Mouse (Mus musculus): Measurements from ENCODE around the gene Kif24.
"Not testable (repeated sequence)": the region's sequence is repeated elsewhere in the genome, so short reads cannot be mapped to it uniquely, and the experiment has no call there.

Kif24 gene

DNA sequence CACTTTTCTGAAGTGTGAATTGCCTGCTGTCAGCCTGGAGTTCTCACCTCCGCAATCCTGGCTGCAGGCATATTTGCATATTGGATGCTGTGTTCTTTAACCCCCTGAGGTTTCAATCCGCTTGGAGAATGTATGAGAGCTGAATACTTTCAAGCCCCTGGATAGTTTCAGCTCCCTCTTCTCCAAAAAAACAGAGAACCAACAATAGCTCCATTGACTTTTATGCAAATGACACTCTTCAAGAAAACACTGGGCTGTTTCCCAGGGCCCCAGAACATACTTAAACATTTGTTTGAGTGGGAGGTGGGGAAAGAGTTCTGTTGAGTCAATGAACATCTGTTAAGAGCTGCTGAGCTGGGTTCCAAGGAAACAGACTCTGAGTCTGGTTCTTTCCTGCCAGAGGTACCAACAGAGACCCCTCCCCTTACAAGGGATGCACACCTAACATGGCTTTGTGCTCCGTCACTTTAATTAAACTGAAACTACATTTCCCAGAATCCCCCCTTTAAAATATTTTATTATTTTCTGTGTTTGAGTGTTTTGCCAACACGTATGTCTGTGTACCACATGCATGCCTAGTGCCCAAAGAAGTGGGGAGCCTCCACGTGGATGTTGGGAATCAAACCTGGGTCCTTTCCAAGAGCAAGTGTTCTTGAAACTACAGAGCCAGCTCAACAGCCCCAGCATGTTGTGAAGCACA, 6.1 kb upstream of the Kif24 start:
- ChIA-PET POLR2A (interaction anchor here in 1 of 4 experiments (1.1 to 1.8 kb wide), 4 partner anchors 9 to 241 kb away, joined by 3 to 5 read pairs (median 4); partner anchors contain the start of gene AI464131), CTCF (interaction anchor here in 3 of 4 experiments (0.5 to 4.5 kb wide), 8 partner anchors 9 to 237 kb away, joined by 3 to 74 read pairs (median 4); partner anchors contain the start of gene AI464131 (in 1 of the 3))

GRCm38 (mm10) chr4:41470051-41470683, 5.5 kb upstream of the Kif24 start:
- CTCF ChIA-PET = interaction anchor here in 3 of 4 experiments (0.5 to 4.5 kb wide), 8 partner anchors 28 to 237 kb away, joined by 4 to 74 read pairs (median 12); partner anchors contain the start of gene AI464131 (in 1 of the 3)
- POLR2A ChIA-PET = interaction anchor here in 1 of 4 experiments (1.2 to 1.4 kb wide), 2 partner anchors 9 to 242 kb away, joined by 3 to 5 read pairs; no protein-coding TSS in a partner anchor

- ChIA-PET CTCF (interaction anchor here (0.6 to 4.5 kb wide), 46 partner anchors 9 to 418 kb away, joined by 3 to 74 read pairs (median 5); partner anchors contain the start of genes Dnaic1 (in 3 of the 4), AI464131 (in 2 of the 4), Fam219a (in 2 of the 4) and Cntfr (in 1 of the 4)), POLR2A (interaction anchor here (0.7 to 1.6 kb wide), 21 partner anchors 10 to 929 kb away, joined by 3 to 6 read pairs (median 4); partner anchors contain the start of gene AI464131 (in 1 of the 4))
Observed at GRCm38 (mm10) chr4:41469199-41469598, 4.5 kb upstream of the Kif24 start.

DNA sequence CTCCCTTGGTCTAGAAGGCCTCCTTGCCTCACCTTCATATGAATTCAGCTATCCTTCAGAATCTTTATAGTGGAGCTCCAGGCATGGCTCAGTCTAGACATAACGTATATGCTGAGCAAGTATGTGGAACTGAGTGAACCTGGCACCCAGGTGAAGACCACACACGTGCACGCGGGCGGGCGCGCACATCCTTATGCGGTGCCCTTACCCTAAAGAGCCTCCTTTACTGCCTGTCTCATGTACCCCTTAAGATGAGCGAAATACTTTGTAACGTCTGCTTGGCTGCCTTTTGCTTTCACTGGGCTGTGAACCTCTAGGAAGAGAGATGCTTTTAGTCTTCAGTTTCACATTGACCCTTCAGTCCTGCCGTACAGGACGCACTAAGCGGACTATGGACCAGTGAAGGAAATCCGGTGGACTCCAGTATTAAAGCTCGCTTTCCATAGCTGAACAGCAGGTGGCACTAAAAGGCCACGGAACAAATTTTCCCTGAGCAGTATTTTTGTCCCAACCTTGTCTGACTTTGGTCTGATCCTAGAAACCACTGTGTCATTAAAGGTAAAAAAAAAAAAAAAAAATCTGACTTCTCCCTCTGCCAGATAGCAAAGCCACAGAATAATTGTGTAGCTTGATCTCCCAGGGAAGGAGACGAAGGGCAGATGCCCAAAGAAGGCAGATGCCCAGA, 3.9 kb upstream of the Kif24 start:
- CTCF ChIA-PET = interaction anchor here (0.6 to 4.5 kb wide), 58 partner anchors 8 to 1712 kb away, joined by 3 to 74 read pairs (median 4); partner anchors contain the start of genes Dnaic1 (in 3 of the 4), AI464131 (in 2 of the 4), Fam219a (in 2 of the 4) and Cntfr (in 1 of the 4)
- POLR2A ChIA-PET = interaction anchor here (0.7 to 1.6 kb wide), 20 partner anchors 10 to 272 kb away, joined by 3 to 6 read pairs (median 4); no protein-coding TSS in a partner anchor

- ChIA-PET POLR2A (interaction anchor here in 3 of 4 experiments (0.6 to 2.3 kb wide), 41 partner anchors 11 to 740 kb away, joined by 3 to 16 read pairs (median 4); partner anchors contain the start of genes AI464131 (in 3 of the 3), Aqp3 (in 1 of the 3), Dcaf12 (in 1 of the 3) and Dnaic1 (in 1 of the 3)), CTCF (interaction anchor here in 3 of 4 experiments (0.9 to 2.3 kb wide), 11 partner anchors 14 to 249 kb away, joined by 3 to 15 read pairs (median 6); partner anchors contain the start of genes Rpp25l (in 2 of the 3), AI464131 (in 1 of the 3), Dnaic1 (in 1 of the 3) and Fam219a (in 1 of the 3))
Observed at GRCm38 (mm10) chr4:41465287-41465665, 589 bp upstream of the Kif24 start.

GRCm38 (mm10) chr4:41463051-41463738, 1.5 kb downstream of the Kif24 start:
- CTCF ChIA-PET = not testable (repeated sequence)
- POLR2A ChIA-PET = interaction anchor here in 2 of 4 experiments (1.2 to 2.7 kb wide), 6 partner anchors 11 to 41 kb away, joined by 3 to 17 read pairs (median 6); no protein-coding TSS in a partner anchor

DNA sequence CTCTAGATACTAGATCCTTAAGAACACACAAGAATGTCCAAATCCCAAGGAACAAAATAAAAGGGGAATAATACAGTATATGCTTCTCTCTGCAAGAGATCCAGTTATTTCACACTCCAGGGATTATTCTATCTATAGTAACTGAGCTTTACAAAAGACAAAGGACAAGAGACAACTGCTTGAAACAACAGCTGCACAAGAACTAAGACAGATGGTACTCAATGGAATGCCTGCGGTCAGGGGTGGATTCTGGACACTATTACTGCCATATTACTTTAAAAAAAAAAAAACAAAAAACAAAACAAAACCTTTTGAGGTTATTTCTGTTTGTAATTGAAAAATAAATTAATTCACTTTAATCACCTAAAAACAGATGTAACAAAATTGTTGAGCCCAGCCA, 4.0 kb downstream of the Kif24 start:
- CTCF ChIA-PET = interaction anchor here in 1 of 4 experiments (0.7 kb wide), 1 partner anchor 8 kb away, joined by 3 read pairs; no protein-coding TSS in a partner anchor

GRCm38 (mm10) chr4:41447595-41447994, 17.1 kb downstream of the Kif24 start:
- CTCF ChIA-PET = no interaction called here
- POLR2A ChIA-PET = interaction anchor here in 1 of 4 experiments (0.9 to 1.8 kb wide), 2 partner anchors 17 to 18 kb away, joined by 3 to 8 read pairs; partner anchors contain the start of genes Kif24 and Nudt2

More for the DNA sequence above, 4.0 kb downstream of the Kif24 start:
- POLR2A ChIA-PET = interaction anchor here in 1 of 4 experiments (0.5 to 1.3 kb wide), 2 partner anchors 12 to 186 kb away, joined by 3 read pairs; no protein-coding TSS in a partner anchor

DNA sequence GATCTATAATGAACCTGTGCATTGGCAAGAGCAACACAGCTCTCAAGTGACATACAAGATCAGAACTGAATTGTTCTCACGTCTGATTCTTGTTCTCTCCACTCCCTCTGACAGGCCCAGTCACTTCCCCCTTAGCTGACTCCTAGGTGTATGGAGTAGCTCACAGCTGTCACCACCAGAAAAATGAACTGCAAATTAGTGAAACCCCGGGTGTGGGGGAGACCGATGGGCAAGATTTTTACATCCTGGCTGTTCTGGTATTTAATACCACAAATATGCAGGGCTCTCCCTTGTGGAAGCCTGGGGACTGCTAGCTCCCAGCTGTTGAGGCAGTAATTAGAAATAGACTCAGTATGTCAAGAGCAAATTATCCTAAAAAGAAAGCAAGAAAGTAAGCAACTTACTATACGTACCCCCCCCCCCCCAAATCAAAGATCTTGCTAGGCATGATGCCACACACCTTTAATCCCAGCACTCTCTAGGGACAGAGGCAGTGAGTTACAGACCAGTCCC, 21.8 kb downstream of the Kif24 start:
- ChIA-PET CTCF (interaction anchor here in 1 of 4 experiments (0.6 kb wide), 1 partner anchor 65 kb away, joined by 3 read pairs; no protein-coding TSS in a partner anchor), POLR2A (interaction anchor here in 2 of 4 experiments (0.6 to 1.3 kb wide), 4 partner anchors 47 to 331 kb away, joined by 3 to 4 read pairs (median 4); partner anchors contain the start of gene Ubap1 (in 1 of the 2))

DNA sequence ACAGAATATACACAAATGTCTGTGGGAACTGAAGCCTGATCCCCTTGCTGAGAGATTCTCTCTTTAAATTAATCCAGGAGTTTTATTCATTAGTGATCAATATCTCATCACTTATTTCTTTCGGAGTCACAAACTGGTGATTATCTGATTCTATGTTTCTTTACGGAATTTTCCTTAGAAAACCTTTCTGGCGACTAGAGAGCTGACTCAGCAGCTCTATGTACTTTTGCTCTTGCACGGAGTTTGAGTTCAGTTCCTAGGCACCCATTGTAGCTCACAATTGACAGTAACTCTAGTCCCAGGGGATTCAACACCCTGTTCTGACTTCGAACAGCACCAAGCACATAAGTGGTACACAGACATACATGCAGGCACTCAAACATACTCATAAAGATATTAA, 25.8 kb downstream of the Kif24 start:
- POLR2A ChIA-PET = interaction anchor here in 2 of 4 experiments (1.1 to 1.5 kb wide), 5 partner anchors 24 to 101 kb away, joined by 3 to 5 read pairs (median 3); partner anchors contain the start of genes AI464131 (in 1 of the 2), Kif24 (in 1 of the 2) and Nudt2 (in 1 of the 2)
- CTCF ChIA-PET = interaction anchor here in 2 of 4 experiments (0.6 to 0.7 kb wide), 2 partner anchors 46 to 190 kb away, joined by 3 read pairs; no protein-coding TSS in a partner anchor

DNA sequence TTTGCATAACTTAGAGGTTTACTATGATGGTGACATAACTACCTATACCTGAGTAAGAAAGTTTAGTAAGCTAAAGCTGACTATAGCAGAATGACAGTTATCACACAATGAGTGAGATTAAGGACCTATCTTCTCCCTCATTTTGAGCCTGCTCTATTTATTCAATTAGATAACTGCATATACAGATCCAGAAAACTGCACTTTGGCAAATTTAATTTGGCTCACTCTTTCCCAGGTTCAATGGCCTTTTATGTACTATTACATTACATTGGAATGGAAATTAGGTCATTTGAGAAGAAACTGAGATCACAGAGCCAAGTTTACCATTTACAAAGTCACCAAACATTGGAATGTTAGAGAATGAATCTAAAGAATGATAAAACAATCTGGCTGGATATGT, 47.7 kb downstream of the Kif24 start:
- CTCF ChIA-PET = interaction anchor here in 1 of 4 experiments (1.2 kb wide), 1 partner anchor 87 kb away, joined by 4 read pairs; no protein-coding TSS in a partner anchor

GRCm38 (mm10) chr4:41409341-41409740, 55.3 kb downstream of the Kif24 start:
- POLR2A ChIA-PET = interaction anchor here in 3 of 4 experiments (0.5 to 1.5 kb wide), 13 partner anchors 8 to 388 kb away, joined by 3 to 6 read pairs (median 3); partner anchors contain the start of genes Dnaic1 (in 1 of the 3), Fam219a (in 1 of the 3), Nudt2 (in 1 of the 3) and Ubap2 (in 1 of the 3)
- CTCF ChIA-PET = interaction anchor here in 2 of 4 experiments (0.5 to 1.6 kb wide), 3 partner anchors 19 to 1735 kb away, joined by 3 to 5 read pairs (median 3); no protein-coding TSS in a partner anchor

More for the DNA sequence above, 47.7 kb downstream of the Kif24 start:
- POLR2A ChIA-PET = no interaction called here

- CTCF ChIA-PET = no interaction called here
- POLR2A ChIA-PET = interaction anchor here in 1 of 4 experiments (1.3 to 1.4 kb wide), 2 partner anchors 49 to 283 kb away, joined by 3 to 4 read pairs; partner anchors contain the start of gene Nol6
Observed at GRCm38 (mm10) chr4:41407353-41407752, 57.3 kb downstream of the Kif24 start.

DNA sequence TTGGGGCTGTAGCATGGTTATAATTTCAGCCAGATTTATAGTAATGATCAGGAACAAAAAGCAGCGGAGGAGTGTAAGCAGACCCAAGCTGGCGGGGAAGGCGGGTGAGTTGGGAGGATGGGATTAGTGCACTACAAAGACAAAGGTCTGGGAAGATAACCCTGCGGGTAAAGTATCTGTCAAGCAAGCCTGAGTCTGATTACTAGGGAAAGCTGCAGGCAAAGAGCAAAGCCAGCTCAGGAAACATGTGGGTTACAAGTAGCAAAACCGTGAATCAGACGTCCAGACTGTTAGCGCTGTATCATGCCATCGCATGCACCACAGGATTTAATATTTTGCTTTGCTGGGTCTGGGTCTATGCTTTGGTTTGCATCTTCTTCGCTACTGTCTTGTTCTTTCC, 58.1 kb downstream of the Kif24 start:
- ChIA-PET POLR2A (interaction anchor here in 1 of 4 experiments (1.3 to 1.4 kb wide), 2 partner anchors 49 to 282 kb away, joined by 3 to 4 read pairs; partner anchors contain the start of gene Nol6), CTCF (interaction anchor here in 1 of 4 experiments (0.7 kb wide), 1 partner anchor 17 kb away, joined by 3 read pairs; no protein-coding TSS in a partner anchor)

GRCm38 (mm10) chr4:41401573-41401972, 63.1 kb downstream of the Kif24 start:
- CTCF ChIA-PET = no interaction called here
- POLR2A ChIA-PET = interaction anchor here in 2 of 4 experiments (0.6 to 2.3 kb wide), 6 partner anchors 8 to 302 kb away, joined by 3 to 7 read pairs (median 4); no protein-coding TSS in a partner anchor

GRCm38 (mm10) chr4:41401167-41401566, 63.5 kb downstream of the Kif24 start:
- ChIA-PET CTCF (no interaction called here), POLR2A (interaction anchor here in 2 of 4 experiments (0.5 to 2.3 kb wide), 9 partner anchors 9 to 68 kb away, joined by 3 to 7 read pairs (median 4); no protein-coding TSS in a partner anchor)

Data from embryonic stem cell, embryonic (primary cell).